Mouse (Mus musculus) midbrain, embryonic 10.5 days (tissue): ENCODE data around the gene Fbxo11. TPM values are rescaled to one million over a fixed set of nuclear protein-coding genes. Genes with fewer than 3 reads are reported as not detected.

ENCODE experiments used
- DNase-seq: peaks from one replicate; pipeline ENCODE4 v3.0.0-alpha.2; 2017; ENCODE audit warnings: low spot score
- H3K27ac ChIP-seq: fragments of 300-500 bp; sonication (generic); replicated peaks from 2 replicates; pipeline ENCODE4 v1.5.1; 2016; ENCODE audit warnings: mild to moderate bottlenecking
- H3K27me3 ChIP-seq: fragments of 300-500 bp; sonication (generic); 2 replicates; pipeline ENCODE4 v1.6.1; 2016; ENCODE audit warnings: low read depth, mild to moderate bottlenecking; ENCODE audit not compliant: poor library complexity, severe bottlenecking
- H3K36me3 ChIP-seq: fragments of 300-500 bp; sonication (generic); 2 replicates; pipeline ENCODE4 v1.6.1; 2016; ENCODE audit warnings: mild to moderate bottlenecking, moderate library complexity
- H3K4me1 ChIP-seq: fragments of 300-500 bp; sonication (generic); 2 replicates; pipeline ENCODE4 v1.6.1; 2016
- H3K4me3 ChIP-seq: fragments of 300-500 bp; sonication (generic); 2 replicates; pipeline ENCODE4 v1.5.1; 2016; ENCODE audit warnings: mild to moderate bottlenecking, moderate library complexity
- H3K9me3 ChIP-seq: fragments of 300-500 bp; sonication (generic); replicated peaks from 2 replicates; pipeline ENCODE4 v1.6.1; 2016; ENCODE audit warnings: mild to moderate bottlenecking
- WGBS: fragments of 180-500 bp; shearing (Covaris S2); methylation state at CpG from one replicate; pipeline ENCODE4 v1.1.7; 2016; 5-methylcytosine and 5-hydroxymethylcytosine counted together
- polyA plus RNA-seq: library from polyadenylated mRNA; unstranded; fragments of >200 nt; fragmentation: Nextera tagmentation; extraction: Ambion mirVana; gene quantifications from 2 replicates; pipeline ENCODE4 v1.2.1, GENCODE M21; 2016

Gene Fbxo11
- polyA plus RNA-seq, 1 experiment from 2014 or later: 17.5 TPM

GRCm38 (mm10) chr17:88063980-88064346 is 1.1 kb downstream of the Fbxo11 start:
- H3K4me1 ChIP-seq: peaks cover 23% of the 10 kb centered on the region
- WGBS: under 1% methylated on average over 23 of the region's 23 CpGs
- H3K27ac ChIP-seq: peak overlapping the region; percentile 99
- H3K27me3 ChIP-seq: no peaks in the 10 kb centered on the region
- H3K4me3 ChIP-seq: peak overlapping the region; percentile 99
- H3K9me3 ChIP-seq: no peaks in the 10 kb centered on the region; the same call in 1 of the 2 replicates
- DNase-seq: peak; percentile 73
- 0 out of 2 replicates have a peak, but pooled peaks cover 5% of the 10 kb centered on the region for H3K36me3 ChIP-seq

- no peaks in the 10 kb centered on the region for H3K27me3 ChIP-seq
- peaks cover 23% of the 10 kb centered on the region for H3K4me1 ChIP-seq
- no peak overlapping the region for H3K27ac ChIP-seq
- no peak for DNase-seq
- 51% methylated on average over 8 of the region's 8 CpGs for WGBS
- peak overlapping the region; percentile 99 for H3K4me3 ChIP-seq
- H3K9me3 ChIP-seq: no peaks in the 10 kb centered on the region; the same call in 1 of the 2 replicates
- 0 out of 2 replicates have a peak, but pooled peaks cover 5% of the 10 kb centered on the region for H3K36me3 ChIP-seq
These were observed 2.1 kb downstream of the Fbxo11 start for GRCm38 (mm10) chr17:88062860-88063580.

GRCm38 (mm10) chr17:88061942-88062341 is 3.1 kb downstream of the Fbxo11 start:
- WGBS: 87% methylated on average over 3 of the region's 3 CpGs
- Histone ChIP-seq H3K36me3 (0 out of 2 replicates have a peak, but pooled peaks cover 5% of the 10 kb centered on the region), H3K27me3 (no peaks in the 10 kb centered on the region), H3K4me3 (no peak overlapping the region), H3K27ac (no peak overlapping the region), H3K4me1 (peaks cover 17% of the 10 kb centered on the region), H3K9me3 (no peaks in the 10 kb centered on the region; the same call in 1 of the 2 replicates)
- no peak for DNase-seq

- Histone ChIP-seq H3K27me3 (no peaks in the 10 kb centered on the region), H3K27ac (no peak overlapping the region), H3K4me1 (peaks cover 11% of the 10 kb centered on the region), H3K4me3 (no peak overlapping the region), H3K9me3 (no peaks in the 10 kb centered on the region; the same call in 1 of the 2 replicates), H3K36me3 (peaks cover 13% of the 10 kb centered on the region)
- DNase-seq: no peak
- WGBS: 91% methylated on average over 2 of the region's 2 CpGs
These were observed 6.8 kb downstream of the Fbxo11 start for GRCm38 (mm10) chr17:88058280-88058679.

GRCm38 (mm10) chr17:88057846-88058245 is 7.2 kb downstream of the Fbxo11 start:
- no peaks in the 10 kb centered on the region for H3K27me3 ChIP-seq
- 94% methylated on average over 1 of the region's 1 CpGs for WGBS
- no peak overlapping the region for H3K27ac ChIP-seq
- no peak overlapping the region for H3K4me3 ChIP-seq
- no peak for DNase-seq
- no peaks in the 10 kb centered on the region; the same call in 1 of the 2 replicates for H3K9me3 ChIP-seq
- peaks cover 6% of the 10 kb centered on the region for H3K4me1 ChIP-seq
- peaks cover 14% of the 10 kb centered on the region for H3K36me3 ChIP-seq

- WGBS: 90% methylated on average over 4 of the region's 4 CpGs
- Histone ChIP-seq H3K4me1 (no peaks in the 10 kb centered on the region), H3K27me3 (no peaks in the 10 kb centered on the region), H3K27ac (no peak overlapping the region), H3K36me3 (peaks cover 13% of the 10 kb centered on the region), H3K4me3 (no peak overlapping the region), H3K9me3 (no peaks in the 10 kb centered on the region; the same call in 1 of the 2 replicates)
- no peak for DNase-seq
These were observed 13.4 kb downstream of the Fbxo11 start for GRCm38 (mm10) chr17:88051679-88052078.

GRCm38 (mm10) chr17:88050892-88051291 is 14.2 kb downstream of the Fbxo11 start:
- WGBS: 82% methylated on average over 1 of the region's 1 CpGs
- no peaks in the 10 kb centered on the region; the same call in 1 of the 2 replicates for H3K9me3 ChIP-seq
- no peaks in the 10 kb centered on the region for H3K4me1 ChIP-seq
- no peaks in the 10 kb centered on the region for H3K27me3 ChIP-seq
- no peak overlapping the region for H3K4me3 ChIP-seq
- H3K36me3 ChIP-seq: peaks cover 13% of the 10 kb centered on the region
- no peak overlapping the region for H3K27ac ChIP-seq
- no peak for DNase-seq

GRCm38 (mm10) chr17:88050318-88050717 is 14.8 kb downstream of the Fbxo11 start:
- DNase-seq: no peak
- WGBS: 91% methylated on average over 2 of the region's 2 CpGs
- H3K27ac ChIP-seq: no peak overlapping the region
- no peaks in the 10 kb centered on the region for H3K27me3 ChIP-seq
- peaks cover 11% of the 10 kb centered on the region for H3K36me3 ChIP-seq
- H3K4me3 ChIP-seq: no peak overlapping the region
- H3K9me3 ChIP-seq: no peaks in the 10 kb centered on the region; the same call in 1 of the 2 replicates
- H3K4me1 ChIP-seq: no peaks in the 10 kb centered on the region

GRCm38 (mm10) chr17:88042099-88043086 is 22.7 kb downstream of the Fbxo11 start:
- Histone ChIP-seq H3K36me3 (peaks cover 12% of the 10 kb centered on the region), H3K27me3 (no peaks in the 10 kb centered on the region), H3K27ac (no peak overlapping the region), H3K4me3 (no peak overlapping the region), H3K9me3 (no peaks in the 10 kb centered on the region), H3K4me1 (peaks cover 10% of the 10 kb centered on the region)
- 79% methylated on average over 12 of the region's 12 CpGs for WGBS
- no peak for DNase-seq

GRCm38 (mm10) chr17:88040810-88041209 is 24.3 kb downstream of the Fbxo11 start:
- peaks cover 10% of the 10 kb centered on the region for H3K4me1 ChIP-seq
- no peak overlapping the region for H3K4me3 ChIP-seq
- WGBS: 92% methylated on average over 5 of the region's 5 CpGs
- H3K27ac ChIP-seq: no peak overlapping the region
- no peaks in the 10 kb centered on the region for H3K27me3 ChIP-seq
- DNase-seq: no peak
- no peaks in the 10 kb centered on the region for H3K9me3 ChIP-seq
- peaks cover 12% of the 10 kb centered on the region for H3K36me3 ChIP-seq

- WGBS: 94% methylated on average over 4 of the region's 4 CpGs
- no peak overlapping the region for H3K4me3 ChIP-seq
- H3K36me3 ChIP-seq: peaks cover 10% of the 10 kb centered on the region; the same call in 1 of the 2 replicates
- no peaks in the 10 kb centered on the region for H3K27me3 ChIP-seq
- no peak for DNase-seq
- H3K27ac ChIP-seq: no peak overlapping the region
- H3K9me3 ChIP-seq: no peaks in the 10 kb centered on the region
- peaks cover 4% of the 10 kb centered on the region; the same call in 1 of the 2 replicates for H3K4me1 ChIP-seq
These were observed 30.7 kb downstream of the Fbxo11 start for GRCm38 (mm10) chr17:88034418-88034817.

- 90% methylated on average over 5 of the region's 5 CpGs for WGBS
- no peak for DNase-seq
- peaks cover 4% of the 10 kb centered on the region; the same call in 1 of the 2 replicates for H3K4me1 ChIP-seq
- H3K27me3 ChIP-seq: no peaks in the 10 kb centered on the region
- H3K9me3 ChIP-seq: no peaks in the 10 kb centered on the region
- H3K27ac ChIP-seq: no peak overlapping the region
- peaks cover 10% of the 10 kb centered on the region; the same call in 1 of the 2 replicates for H3K36me3 ChIP-seq
- H3K4me3 ChIP-seq: no peak overlapping the region
These were observed 33.3 kb downstream of the Fbxo11 start for GRCm38 (mm10) chr17:88031755-88032154.
